Mouse (Mus musculus) neural tube, embryonic 15.5 days (tissue): ENCODE measurements around the gene Nkg7. TPM values are rescaled to one million over a fixed set of nuclear protein-coding genes. Genes with fewer than 3 reads are reported as not detected.

Experiments
- ATAC-seq: fragments of 200-750 bp; cut with Nextera tagmentation; 2 replicates; pipeline ENCODE4 v1.8.0; 2017; ENCODE audit warnings: mild to moderate bottlenecking, moderate TSS enrichment, moderate library complexity; ENCODE audit not compliant: low FRiP score
- H3K27ac ChIP-seq: fragments of 300-500 bp; sonication (generic); replicated peaks from 2 replicates; pipeline ENCODE4 v1.5.1; 2015; ENCODE audit warnings: mild to moderate bottlenecking, inconsistent platforms
- H3K27me3 ChIP-seq: fragments of 300-500 bp; sonication (generic); replicated peaks from 2 replicates; pipeline ENCODE4 v1.6.1; 2015; ENCODE audit warnings: inconsistent platforms
- H3K36me3 ChIP-seq: fragments of 300-500 bp; sonication (generic); 2 replicates; pipeline ENCODE4 v1.6.1; 2015; ENCODE audit warnings: inconsistent platforms
- H3K4me1 ChIP-seq: fragments of 300-500 bp; sonication (generic); 2 replicates; pipeline ENCODE4 v1.6.1; 2015; ENCODE audit warnings: inconsistent platforms
- H3K4me2 ChIP-seq: fragments of 300-500 bp; sonication (generic); 2 replicates; pipeline ENCODE4 v1.6.1; 2015; ENCODE audit warnings: inconsistent platforms, mild to moderate bottlenecking, moderate library complexity
- H3K4me3 ChIP-seq: fragments of 300-500 bp; sonication (generic); replicated peaks from 2 replicates; pipeline ENCODE4 v1.5.1; 2015; ENCODE audit warnings: mild to moderate bottlenecking, inconsistent platforms
- H3K9ac ChIP-seq: fragments of 300-500 bp; sonication (generic); replicated peaks from 2 replicates; pipeline ENCODE4 v1.6.1; 2015; ENCODE audit warnings: mild to moderate bottlenecking, inconsistent platforms
- H3K9me3 ChIP-seq: fragments of 300-500 bp; sonication (generic); replicated peaks from 2 replicates; pipeline ENCODE4 v1.6.1; 2016; ENCODE audit warnings: inconsistent platforms
- WGBS: fragments of 180-500 bp; shearing (Covaris S2); methylation state at CpG from one replicate; pipeline ENCODE4 v1.1.7; 2015; ENCODE audit warnings: mixed read lengths; 5-methylcytosine and 5-hydroxymethylcytosine counted together
- microRNA-seq: library from miRNA; unstranded; fragments of <30 nt; microRNA quantifications from one replicate; pipeline ENCODE4, GENCODE M21; 2017
- polyA plus RNA-seq: library from polyadenylated mRNA; unstranded; fragments of >200 nt; fragmentation: Nextera tagmentation; extraction: Ambion mirVana; gene quantifications from 2 replicates; pipeline ENCODE4 v1.2.1, GENCODE M21; 2015

The Nkg7 gene
- polyA plus RNA-seq, 1 experiment from 2014 or later, result not detected

DNA sequence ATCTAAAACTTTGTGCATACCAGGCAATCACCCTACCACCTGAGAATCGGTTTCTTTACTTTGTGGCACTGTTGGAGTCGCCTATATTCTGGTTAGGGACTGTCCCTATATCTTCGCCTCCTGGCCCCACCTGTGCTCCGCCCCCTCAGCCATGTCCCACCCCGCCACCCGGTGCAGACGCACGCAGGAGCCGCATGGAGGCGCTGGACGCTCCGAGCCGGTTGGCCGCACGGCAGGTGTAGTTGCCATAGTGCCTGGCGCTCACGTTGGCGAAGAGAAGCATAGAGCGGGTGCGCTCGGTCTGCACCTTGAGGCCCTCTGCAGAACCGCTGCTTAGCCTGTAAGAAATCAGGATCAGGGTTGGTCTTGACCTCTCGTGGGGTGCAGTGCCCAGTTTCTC, 38.8 kb downstream of the Nkg7 start:
- ATAC-seq, result no peak
- Histone ChIP-seq H3K9ac (no peak overlapping the region), H3K9me3 (no peaks in the 10 kb centered on the region), H3K27ac (no peak overlapping the region), H3K36me3 (peaks cover 29% of the 10 kb centered on the region), H3K4me3 (no peak overlapping the region), H3K4me1 (no peaks in the 10 kb centered on the region), H3K4me2 (no peak overlapping the region), H3K27me3 (peaks cover 38% of the 10 kb centered on the region)
- 17% methylated on average over 23 of the region's 23 CpGs for WGBS

DNA sequence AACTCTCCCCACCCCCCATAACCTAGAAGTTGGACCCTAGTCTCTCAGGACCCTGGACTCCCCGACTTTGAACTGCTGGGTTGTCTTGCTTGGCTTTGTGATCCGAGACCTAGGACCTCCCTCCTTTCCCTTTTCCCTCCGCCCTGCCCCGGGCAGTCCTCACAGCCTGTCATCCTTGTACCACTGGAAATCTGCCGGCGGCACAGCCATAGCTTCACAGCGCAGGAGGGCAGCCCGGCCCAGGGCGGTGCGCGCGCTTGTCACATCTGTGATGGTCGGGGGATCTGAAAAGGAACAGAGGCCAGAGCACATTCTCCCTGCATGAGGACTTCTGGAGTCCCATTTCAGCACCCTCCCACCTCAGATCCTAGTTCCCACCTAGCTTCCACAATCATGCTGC, 39.5 kb downstream of the Nkg7 start:
- Histone ChIP-seq H3K27ac (no peak overlapping the region), H3K4me2 (no peak overlapping the region), H3K4me1 (no peaks in the 10 kb centered on the region), H3K9ac (no peak overlapping the region), H3K4me3 (no peak overlapping the region), H3K27me3 (peaks cover 38% of the 10 kb centered on the region), H3K36me3 (peaks cover 29% of the 10 kb centered on the region), H3K9me3 (no peaks in the 10 kb centered on the region)
- 10% methylated on average over 13 of the region's 13 CpGs for WGBS
- ATAC-seq, result 0 out of 2 replicates have a peak, but pooled peaks have one; percentile 11

DNA sequence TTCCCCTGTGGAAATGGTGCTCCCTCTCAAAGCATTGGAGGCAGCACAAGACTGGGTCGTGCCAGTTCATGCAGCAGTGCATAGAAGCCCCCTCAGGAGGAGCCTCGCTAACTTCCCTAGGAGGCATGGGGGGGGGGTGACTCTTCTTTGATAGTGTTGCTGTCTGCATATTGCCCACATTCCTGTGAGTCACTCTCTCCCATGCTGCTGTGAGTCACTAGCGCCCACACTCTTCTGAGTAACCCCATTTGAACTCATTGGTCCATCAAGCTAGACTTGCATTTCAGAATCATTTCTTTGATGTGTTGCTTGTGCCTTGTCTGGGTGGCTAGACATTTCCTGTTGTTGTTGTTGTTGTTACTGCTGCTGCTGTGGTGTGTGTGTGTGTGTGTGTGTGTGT, 44.3 kb downstream of the Nkg7 start:
- no peak overlapping the region for H3K4me3 ChIP-seq
- 70% methylated on average over 3 of the region's 3 CpGs for WGBS
- no peak for ATAC-seq
- peaks cover 12% of the 10 kb centered on the region for H3K36me3 ChIP-seq
- no peak overlapping the region for H3K4me2 ChIP-seq
- H3K27me3 ChIP-seq, result peaks cover 29% of the 10 kb centered on the region
- no peak overlapping the region for H3K27ac ChIP-seq
- H3K4me1 ChIP-seq, result peaks cover 21% of the 10 kb centered on the region
- H3K9me3 ChIP-seq, result no peaks in the 10 kb centered on the region
- H3K9ac ChIP-seq, result no peak overlapping the region

DNA sequence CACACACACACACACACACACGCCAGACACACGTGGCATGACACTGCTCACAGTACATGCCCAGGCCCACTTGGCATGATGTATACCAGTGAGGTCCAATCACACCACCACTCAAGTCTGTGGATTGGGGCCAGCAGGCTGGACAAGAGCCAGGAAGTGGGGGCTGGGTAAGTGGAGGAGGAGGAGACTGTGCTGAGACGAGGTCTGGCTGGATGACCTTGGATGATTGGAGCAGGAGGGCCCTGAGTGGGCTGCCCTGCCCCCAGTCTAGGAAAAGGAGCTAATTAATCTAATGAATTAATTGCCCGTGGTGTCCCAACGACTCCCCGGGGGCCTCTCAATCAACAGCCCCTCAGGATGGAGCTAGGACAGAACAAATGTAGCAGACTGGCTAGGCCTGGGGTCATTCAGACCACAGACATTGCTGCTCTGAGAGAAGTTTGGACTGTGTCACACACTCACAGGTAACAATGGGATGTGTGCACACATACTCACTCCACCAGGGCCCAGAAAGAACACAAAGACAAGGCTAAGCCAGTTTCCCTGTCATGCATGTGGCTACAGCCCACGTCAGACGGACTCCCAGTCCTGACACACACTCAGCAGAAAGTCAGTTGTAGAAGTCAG, 45.3 kb downstream of the Nkg7 start:
- peaks cover 21% of the 10 kb centered on the region for H3K4me1 ChIP-seq
- H3K36me3 ChIP-seq, result peaks cover 12% of the 10 kb centered on the region
- peaks cover 22% of the 10 kb centered on the region for H3K27me3 ChIP-seq
- no peak overlapping the region for H3K9ac ChIP-seq
- ATAC-seq, result peak; percentile 65
- no peak overlapping the region for H3K27ac ChIP-seq
- no peaks in the 10 kb centered on the region for H3K9me3 ChIP-seq
- no peak overlapping the region for H3K4me2 ChIP-seq
- 28% methylated on average over 8 of the region's 8 CpGs for WGBS
- no peak overlapping the region for H3K4me3 ChIP-seq

DNA sequence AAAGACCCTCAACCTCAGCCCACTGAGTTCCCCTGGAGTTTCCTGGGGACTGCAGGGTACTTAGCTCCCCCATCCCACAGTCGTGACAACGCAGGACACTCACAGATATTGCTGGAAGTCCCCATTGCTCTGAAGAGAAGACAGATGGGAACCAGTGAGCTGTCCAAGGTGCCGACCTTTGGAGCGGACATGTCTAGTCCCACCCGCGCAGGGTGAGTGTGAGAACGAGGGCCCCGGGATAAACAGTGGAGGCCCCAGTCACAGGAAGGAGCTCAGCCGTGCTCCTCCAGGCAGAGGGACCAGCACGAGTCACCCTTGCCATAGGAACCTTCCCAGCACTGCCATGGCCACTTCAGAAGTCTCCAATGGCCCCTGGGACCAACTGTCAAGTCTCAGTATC, 46.4 kb downstream of the Nkg7 start:
- H3K9ac ChIP-seq, result no peak overlapping the region
- ATAC-seq, result no peak

More for the DNA sequence above, 46.4 kb downstream of the Nkg7 start:
- Histone ChIP-seq H3K4me2 (no peak overlapping the region), H3K27ac (no peak overlapping the region), H3K36me3 (peaks cover 10% of the 10 kb centered on the region), H3K9me3 (no peaks in the 10 kb centered on the region), H3K4me1 (peaks cover 25% of the 10 kb centered on the region), H3K27me3 (peaks cover 12% of the 10 kb centered on the region), H3K4me3 (no peak overlapping the region)
- 18% methylated on average over 10 of the region's 10 CpGs for WGBS

Small RNA genes within 50 kb of the gene (microRNA-seq; reads per million reads assigned to microRNA genes)
- 0.69 reads per million for gene Mir7051

Other genes starting within 250 kb of the Nkg7 start
- 17.8 and 18.6 TPM in 2 replicates for gene Zfp715, start 123.8 kb upstream of the Nkg7 start, polyA plus RNA-seq
- 0.12 and 0.49 TPM in 2 replicates for gene Siglecf, start 85.7 kb upstream of the Nkg7 start, polyA plus RNA-seq
- gene Siglecg, start 28.9 kb upstream of the Nkg7 start, polyA plus RNA-seq, result 0.08 and 0.41 TPM in 2 replicates
- not detected in 2 replicates for gene Lim2, start 9.4 kb upstream of the Nkg7 start, polyA plus RNA-seq
- not detected in 2 replicates for gene Cldnd2, start 3.7 kb downstream of the Nkg7 start, polyA plus RNA-seq
- 129 and 182 TPM in 2 replicates for gene Etfb, start 7.0 kb downstream of the Nkg7 start, polyA plus RNA-seq
- 0.22 and 0.57 TPM in 2 replicates for gene Gm45233, start 7.1 kb downstream of the Nkg7 start, polyA plus RNA-seq
- 16.4 and 21.2 TPM in 2 replicates for gene Vsig10l, start 26.1 kb downstream of the Nkg7 start, polyA plus RNA-seq
- 12.2 and 14.0 TPM in 2 replicates for gene Iglon5, start 53.0 kb downstream of the Nkg7 start, polyA plus RNA-seq
- gene 4931406B18Rik, start 68.9 kb downstream of the Nkg7 start, polyA plus RNA-seq, result 0.08 TPM in 1 of 2 replicates, not detected in the other
- gene Cd33, start 107.4 kb downstream of the Nkg7 start, polyA plus RNA-seq, result 1.3 and 1.8 TPM in 2 replicates
- 6.7 and 7.5 TPM in 2 replicates for gene Zfp658, start 125.2 kb downstream of the Nkg7 start, polyA plus RNA-seq
- gene Zfp719, start 142.5 kb downstream of the Nkg7 start, polyA plus RNA-seq, result 13.3 and 13.7 TPM in 2 replicates
- 0.32 and 0.42 TPM in 2 replicates for gene Zfp819, start 170.1 kb downstream of the Nkg7 start, polyA plus RNA-seq
- gene Ceacam18, start 197.6 kb downstream of the Nkg7 start, polyA plus RNA-seq, result 0.36 TPM in 1 of 2 replicates, not detected in the other
- 0.23 and 0.56 TPM in 2 replicates for gene Siglece, start 223.1 kb downstream of the Nkg7 start, polyA plus RNA-seq
- gene Ctu1, start 234.9 kb downstream of the Nkg7 start, polyA plus RNA-seq, result 19.9 and 22.3 TPM in 2 replicates